Mouse (Mus musculus): ENCODE data around the gene Hrh2. TPM values are rescaled to one million over a fixed set of nuclear protein-coding genes. Genes with fewer than 3 reads are reported as not detected.

Gene Hrh2
- polyA plus RNA-seq, 1 experiment from 2014 or later: not detected

DNA sequence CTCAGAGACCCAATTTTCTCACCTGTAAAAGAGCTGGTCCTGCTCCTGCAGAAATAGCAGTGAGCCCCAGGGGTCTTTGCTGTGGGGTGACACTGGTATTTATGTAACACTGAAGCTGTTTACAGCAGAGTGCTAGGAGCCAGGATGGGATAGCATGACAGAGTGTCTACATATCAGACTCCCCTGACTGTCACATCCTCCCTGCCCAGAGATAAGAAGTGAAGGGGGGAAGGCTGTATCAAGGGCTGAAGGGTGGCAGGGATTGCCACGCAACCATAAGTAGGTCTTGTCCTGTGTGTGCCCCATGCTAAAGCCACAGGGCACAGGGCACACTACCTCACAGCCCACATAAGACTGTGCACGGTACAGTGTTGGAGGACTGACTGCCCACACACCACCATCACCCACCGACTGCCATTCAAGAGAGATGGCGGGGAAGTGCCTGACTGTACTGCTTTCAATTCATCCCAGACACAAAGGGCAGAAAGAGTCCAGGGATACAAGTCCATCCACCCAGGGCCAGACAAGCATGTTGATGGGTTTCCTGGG is 29.8 kb downstream of the Hrh2 start:
- 85% methylated on average over 4 of the region's 4 CpGs for WGBS
- Histone ChIP-seq H3K4me3 (no peak overlapping the region), H3K9ac (no peak overlapping the region), H3K36me3 (no peaks in the 10 kb centered on the region), H3K4me1 (no peaks in the 10 kb centered on the region), H3K9me3 (no peaks in the 10 kb centered on the region), H3K27me3 (peaks cover 12% of the 10 kb centered on the region), H3K4me2 (no peak overlapping the region), H3K27ac (no peak overlapping the region)
- ATAC-seq (ENCODE audit: insufficient number of reproducible peaks, insufficient read depth, low FRiP score, low TSS enrichment, low read depth): no peak

- H3K4me2 ChIP-seq: no peak overlapping the region
- no peaks in the 10 kb centered on the region for H3K36me3 ChIP-seq
- peaks cover 16% of the 10 kb centered on the region for H3K27me3 ChIP-seq
- no peak overlapping the region for H3K27ac ChIP-seq
- no peak overlapping the region for H3K4me3 ChIP-seq
- H3K9me3 ChIP-seq: no peaks in the 10 kb centered on the region
- no peaks in the 10 kb centered on the region for H3K4me1 ChIP-seq
- no peak for ATAC-seq (ENCODE audit: insufficient number of reproducible peaks, insufficient read depth, low FRiP score, low TSS enrichment, low read depth)
- H3K9ac ChIP-seq: no peak overlapping the region
- WGBS: 55% methylated on average over 13 of the region's 13 CpGs
Measured at GRCm38 (mm10) chr13:54222921-54223769, 31.2 kb downstream of the Hrh2 start.

- no peak overlapping the region for H3K4me3 ChIP-seq
- no peaks in the 10 kb centered on the region for H3K9me3 ChIP-seq
- WGBS: 25% methylated on average over 13 of the region's 13 CpGs
- no peaks in the 10 kb centered on the region for H3K4me1 ChIP-seq
- H3K9ac ChIP-seq: no peak overlapping the region
- H3K27ac ChIP-seq: no peak overlapping the region
- peaks cover 12% of the 10 kb centered on the region for H3K27me3 ChIP-seq
- no peak overlapping the region for H3K4me2 ChIP-seq
- ATAC-seq (ENCODE audit: insufficient number of reproducible peaks, insufficient read depth, low FRiP score, low TSS enrichment, low read depth): no peak
- H3K36me3 ChIP-seq: no peaks in the 10 kb centered on the region
Measured at GRCm38 (mm10) chr13:54227916-54228483, 36.1 kb downstream of the Hrh2 start.

- Histone ChIP-seq H3K4me2 (no peak overlapping the region), H3K36me3 (no peaks in the 10 kb centered on the region), H3K9ac (no peak overlapping the region), H3K27me3 (peaks cover 18% of the 10 kb centered on the region), H3K4me1 (no peaks in the 10 kb centered on the region), H3K4me3 (no peak overlapping the region), H3K9me3 (no peaks in the 10 kb centered on the region), H3K27ac (no peak overlapping the region)
- no peak for ATAC-seq (ENCODE audit: insufficient number of reproducible peaks, insufficient read depth, low FRiP score, low TSS enrichment, low read depth)
- 86% methylated on average over 6 of the region's 6 CpGs for WGBS
Measured at GRCm38 (mm10) chr13:54230081-54230480, 38.2 kb downstream of the Hrh2 start.

- 82% methylated on average over 10 of the region's 10 CpGs for WGBS
- Histone ChIP-seq H3K4me1 (no peaks in the 10 kb centered on the region), H3K9me3 (no peaks in the 10 kb centered on the region), H3K4me2 (no peak overlapping the region), H3K36me3 (no peaks in the 10 kb centered on the region), H3K27me3 (peaks cover 9% of the 10 kb centered on the region; the same call in 1 of the 2 replicates), H3K4me3 (no peak overlapping the region), H3K27ac (no peak overlapping the region), H3K9ac (no peak overlapping the region)
- ATAC-seq (ENCODE audit: insufficient number of reproducible peaks, insufficient read depth, low FRiP score, low TSS enrichment, low read depth): no peak
Measured at GRCm38 (mm10) chr13:54231868-54232267, 39.9 kb downstream of the Hrh2 start.

DNA sequence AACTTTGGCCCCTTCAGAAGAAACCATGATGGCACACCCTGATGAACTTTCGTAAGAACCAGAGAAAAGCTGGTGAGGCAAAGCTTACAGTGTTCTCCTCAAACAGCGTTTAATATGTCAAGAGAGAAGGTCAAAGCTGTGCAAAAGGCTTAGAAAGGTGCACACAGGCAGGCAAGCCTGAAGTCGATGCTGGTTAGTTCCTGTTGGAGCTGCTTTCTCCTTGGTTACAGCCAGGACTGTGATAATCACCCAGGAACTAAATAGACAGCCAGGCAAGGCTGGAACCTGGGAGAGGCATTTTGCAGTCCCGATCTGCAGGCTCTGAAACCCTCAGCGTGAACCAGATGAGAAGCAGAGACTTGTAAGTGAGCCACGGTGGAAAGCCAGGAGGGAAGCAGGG is 45.6 kb downstream of the Hrh2 start:
- Histone ChIP-seq H3K27ac (no peak overlapping the region), H3K27me3 (0 out of 2 replicates have a peak, but pooled peaks cover 10% of the 10 kb centered on the region), H3K4me2 (no peak overlapping the region), H3K36me3 (no peaks in the 10 kb centered on the region), H3K4me1 (0 out of 2 replicates have a peak, but pooled peaks cover 4% of the 10 kb centered on the region), H3K4me3 (no peak overlapping the region), H3K9me3 (no peaks in the 10 kb centered on the region), H3K9ac (no peak overlapping the region)
- 74% methylated on average over 6 of the region's 6 CpGs for WGBS
- ATAC-seq (ENCODE audit: insufficient number of reproducible peaks, insufficient read depth, low FRiP score, low TSS enrichment, low read depth): no peak

DNA sequence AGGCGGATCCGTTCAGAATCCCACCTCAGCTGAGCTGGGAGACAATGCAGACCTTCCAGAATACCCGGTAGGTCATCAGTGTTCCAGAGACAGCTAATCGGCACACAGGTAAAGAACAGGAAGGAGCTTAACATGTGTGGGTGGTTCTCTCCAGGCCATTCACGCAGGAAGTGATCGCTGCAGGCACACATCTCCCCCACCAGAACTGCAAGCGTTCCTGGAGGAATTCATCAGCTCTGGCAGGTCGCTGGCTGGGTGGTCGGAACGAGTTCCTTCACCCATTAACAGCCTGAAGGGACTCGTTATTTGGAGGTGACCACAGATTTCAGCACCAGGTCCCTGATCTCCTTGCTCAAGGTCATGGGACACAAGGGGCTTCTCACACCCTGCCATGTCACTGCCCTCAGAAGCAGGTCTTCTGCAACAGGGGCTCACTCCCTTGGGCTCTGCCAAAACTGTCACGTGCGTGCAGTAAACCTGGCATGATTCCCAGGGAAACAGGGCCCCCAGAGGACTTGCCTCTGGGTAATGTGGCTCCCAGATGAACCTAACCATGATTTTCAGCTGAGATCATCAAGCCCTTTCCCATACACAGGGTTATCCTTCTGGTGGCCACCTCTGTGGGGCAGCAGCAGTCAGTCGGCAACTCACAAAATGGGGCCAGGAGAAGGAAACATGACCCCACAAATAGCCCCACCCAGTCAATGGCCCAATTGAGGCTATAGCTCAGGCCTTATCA is 46.8 kb downstream of the Hrh2 start:
- Histone ChIP-seq H3K9ac (no peak overlapping the region), H3K9me3 (no peaks in the 10 kb centered on the region), H3K4me1 (0 out of 2 replicates have a peak, but pooled peaks cover 4% of the 10 kb centered on the region), H3K36me3 (no peaks in the 10 kb centered on the region), H3K27ac (no peak overlapping the region), H3K4me2 (no peak overlapping the region), H3K4me3 (no peak overlapping the region), H3K27me3 (0 out of 2 replicates have a peak, but pooled peaks cover 4% of the 10 kb centered on the region)
- WGBS: 46% methylated on average over 14 of the region's 14 CpGs
- no peak for ATAC-seq (ENCODE audit: insufficient number of reproducible peaks, insufficient read depth, low FRiP score, low TSS enrichment, low read depth)

DNA sequence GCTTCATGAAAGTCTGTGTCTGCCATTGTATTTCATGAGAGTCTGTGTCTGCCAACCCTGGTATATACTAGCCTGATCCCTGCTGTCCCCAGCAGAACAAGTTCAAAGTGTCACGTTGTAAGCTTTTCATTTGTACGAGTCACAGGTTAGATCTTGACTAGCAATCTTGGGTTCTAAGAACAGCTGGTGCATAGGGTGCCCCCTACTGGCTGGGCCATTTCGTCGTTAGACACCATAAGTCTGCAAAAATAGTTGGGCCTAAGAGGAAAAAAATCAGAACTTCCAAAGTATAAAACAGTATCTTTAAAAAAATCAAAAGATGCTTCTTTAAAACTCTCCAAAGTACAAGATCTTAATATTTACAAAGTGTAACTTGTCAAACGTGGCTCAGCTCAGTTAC is 50.5 kb downstream of the Hrh2 start:
- Histone ChIP-seq H3K27me3 (0 out of 2 replicates have a peak, but pooled peaks cover 2% of the 10 kb centered on the region), H3K4me2 (no peak overlapping the region)
- WGBS: 67% methylated on average over 5 of the region's 5 CpGs

GRCm38 (mm10) chr13:54245204-54245603 is 53.3 kb downstream of the Hrh2 start:
- H3K4me3 ChIP-seq: no peak overlapping the region
- no peak overlapping the region for H3K4me2 ChIP-seq
- H3K27ac ChIP-seq: no peak overlapping the region
- H3K36me3 ChIP-seq: no peaks in the 10 kb centered on the region
- 56% methylated on average over 5 of the region's 5 CpGs for WGBS
- H3K4me1 ChIP-seq: peaks cover 20% of the 10 kb centered on the region
- no peak overlapping the region for H3K9ac ChIP-seq
- H3K27me3 ChIP-seq: peaks cover 2% of the 10 kb centered on the region; the same call in 1 of the 2 replicates
- H3K9me3 ChIP-seq: no peaks in the 10 kb centered on the region
- no peak for ATAC-seq (ENCODE audit: insufficient number of reproducible peaks, insufficient read depth, low FRiP score, low TSS enrichment, low read depth)

More for the DNA sequence above, 50.5 kb downstream of the Hrh2 start:
- H3K4me1 ChIP-seq: 0 out of 2 replicates have a peak, but pooled peaks cover 4% of the 10 kb centered on the region
- H3K4me3 ChIP-seq: no peak overlapping the region
- no peak for ATAC-seq (ENCODE audit: insufficient number of reproducible peaks, insufficient read depth, low FRiP score, low TSS enrichment, low read depth)
- no peak overlapping the region for H3K9ac ChIP-seq
- H3K27ac ChIP-seq: no peak overlapping the region
- H3K36me3 ChIP-seq: no peaks in the 10 kb centered on the region
- no peaks in the 10 kb centered on the region for H3K9me3 ChIP-seq

DNA sequence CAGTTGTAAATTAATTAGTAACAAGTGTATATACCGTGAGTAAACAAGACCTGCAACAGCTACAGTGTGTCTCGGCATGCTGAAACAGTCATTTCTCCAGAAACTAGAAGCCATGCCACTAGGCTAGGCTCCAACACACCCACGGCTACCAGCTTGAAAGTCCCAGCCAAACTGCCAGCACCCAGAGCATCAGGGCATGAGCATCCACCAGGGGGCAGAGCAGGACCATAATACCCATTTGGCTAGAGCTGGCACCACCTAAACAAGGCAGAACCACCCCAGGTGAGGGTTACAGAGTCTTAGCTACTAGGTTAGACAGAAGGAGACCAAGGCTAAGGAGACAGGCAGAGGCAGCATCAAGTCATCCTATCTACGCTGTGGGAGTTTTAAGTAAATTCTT is 55.6 kb downstream of the Hrh2 start:
- Histone ChIP-seq H3K27me3 (peaks cover 2% of the 10 kb centered on the region; the same call in 1 of the 2 replicates), H3K36me3 (no peaks in the 10 kb centered on the region), H3K27ac (no peak overlapping the region), H3K4me3 (no peak overlapping the region), H3K4me1 (peaks cover 22% of the 10 kb centered on the region), H3K4me2 (no peak overlapping the region), H3K9ac (no peak overlapping the region), H3K9me3 (no peaks in the 10 kb centered on the region)
- 25% methylated on average over 4 of the region's 4 CpGs for WGBS
- no peak for ATAC-seq (ENCODE audit: insufficient number of reproducible peaks, insufficient read depth, low FRiP score, low TSS enrichment, low read depth)

GRCm38 (mm10) chr13:54248436-54248995 is 56.6 kb downstream of the Hrh2 start:
- peaks cover 22% of the 10 kb centered on the region for H3K4me1 ChIP-seq
- peaks cover 2% of the 10 kb centered on the region; the same call in 1 of the 2 replicates for H3K27me3 ChIP-seq
- H3K4me3 ChIP-seq: no peak overlapping the region
- H3K36me3 ChIP-seq: no peaks in the 10 kb centered on the region
- 0 out of 2 replicates have a peak overlapping the region, but pooled peaks have one; percentile 66 for H3K27ac ChIP-seq
- H3K9ac ChIP-seq: no peak overlapping the region
- 56% methylated on average over 13 of the region's 13 CpGs for WGBS
- no peak for ATAC-seq (ENCODE audit: insufficient number of reproducible peaks, insufficient read depth, low FRiP score, low TSS enrichment, low read depth)
- H3K4me2 ChIP-seq: no peak overlapping the region
- no peaks in the 10 kb centered on the region for H3K9me3 ChIP-seq

All from embryonic facial prominence, embryonic 13.5 days (tissue).